Mouse (Mus musculus) spleen, adult 10 weeks (tissue): Measurements from ENCODE around the gene Pou2f1. TPM values are rescaled to one million over a fixed set of nuclear protein-coding genes. Genes with fewer than 3 reads are reported as not detected.

Experiments
- polyA plus RNA-seq: library from polyadenylated mRNA; stranded (reverse); fragments of 350-450 nt; fragmentation: Illumina TruSeq; extraction: RNeasy Lipid Tissue Mini Kit (QIAGEN cat#74804); gene quantifications from one replicate; pipeline ENCODE4 v1.2.3, GENCODE M21; 2015; ENCODE audit warnings: low replicate concordance; ENCODE audit not compliant: insufficient read depth

Pou2f1 gene
- polyA plus RNA-seq, result 27.2 TPM

DNA sequence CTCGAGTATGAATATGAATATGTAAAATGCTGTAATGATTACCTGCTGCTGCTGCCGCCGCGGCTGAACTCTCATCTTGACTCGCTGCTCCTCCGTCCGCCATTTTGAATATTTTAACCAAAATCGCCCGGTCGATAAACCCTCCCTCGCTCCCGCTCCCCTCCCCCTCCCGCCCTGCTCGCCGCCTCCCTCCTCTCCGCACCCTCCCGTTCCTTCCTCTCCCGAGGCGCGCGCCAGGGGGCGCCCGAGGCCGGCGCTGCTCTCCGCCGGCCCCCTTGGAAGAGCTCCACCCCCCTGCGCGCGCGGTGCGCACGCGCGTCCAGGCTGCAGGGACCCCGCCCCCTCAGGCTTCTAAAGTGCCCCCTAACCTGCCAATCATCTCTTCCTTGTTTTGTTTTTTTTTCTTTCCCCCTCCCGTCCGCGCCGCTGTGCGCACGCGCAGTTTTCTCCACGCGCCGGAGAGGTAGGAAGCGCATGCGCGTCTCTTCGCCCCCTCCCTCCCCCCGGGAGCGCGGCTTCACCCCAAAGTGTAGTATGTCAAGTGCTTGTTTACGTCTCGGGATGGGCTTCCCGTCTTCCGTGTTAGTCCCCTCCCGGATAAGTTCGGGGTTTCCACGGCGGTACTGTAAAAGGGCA is at the start of gene Pou2f1:
Gene Pou2f1 (minus strand): TSS at position 159 of the 636 bp plus-strand sequence.

Other genes with a start within 250 kb of the Pou2f1 start
- gene Creg1, start 238.9 kb downstream of the Pou2f1 start, polyA plus RNA-seq, result 279 TPM
- gene Cd247, start 214.0 kb downstream of the Pou2f1 start, polyA plus RNA-seq, result 59.6 TPM
- gene Dusp27, start 125.2 kb upstream of the Pou2f1 start, polyA plus RNA-seq, result 0.30 TPM
- gene Gpa33, start 127.6 kb upstream of the Pou2f1 start, polyA plus RNA-seq, result not detected
- gene Mael, start 236.1 kb upstream of the Pou2f1 start, polyA plus RNA-seq, result not detected